Mouse (Mus musculus) ovary, adult 18-20 months (tissue): ENCODE measurements around the gene Ralb.

Experiments
- DNase-seq: peaks from one replicate; pipeline ENCODE4 v3.0.0; 2022; ENCODE audit warnings: low spot score, mixed read lengths

Ralb gene

GRCm38 (mm10) chr1:119492505-119492904 lies 12.1 kb downstream of the Ralb start:
- no peak for DNase-seq

- peak; percentile 65 for DNase-seq
Observed at GRCm38 (mm10) chr1:119492097-119492496, 12.5 kb downstream of the Ralb start.

GRCm38 (mm10) chr1:119490765-119491164 lies 13.8 kb downstream of the Ralb start:
- DNase-seq, result no peak

- no peak for DNase-seq
Observed at GRCm38 (mm10) chr1:119487917-119488590, 16.5 kb downstream of the Ralb start.

GRCm38 (mm10) chr1:119485825-119486224 lies 18.8 kb downstream of the Ralb start:
- DNase-seq, result no peak

GRCm38 (mm10) chr1:119484457-119484856 lies 20.1 kb downstream of the Ralb start:
- DNase-seq, result no peak

- no peak for DNase-seq
Observed at GRCm38 (mm10) chr1:119482891-119483290, 21.7 kb downstream of the Ralb start.

GRCm38 (mm10) chr1:119481205-119481932 lies 23.2 kb downstream of the Ralb start:
- no peak for DNase-seq

- no peak for DNase-seq
Observed at GRCm38 (mm10) chr1:119480678-119481077, 23.9 kb downstream of the Ralb start.

GRCm38 (mm10) chr1:119479641-119480040 lies 25.0 kb downstream of the Ralb start:
- no peak for DNase-seq

GRCm38 (mm10) chr1:119476905-119477353 lies 27.7 kb downstream of the Ralb start:
- DNase-seq, result no peak

GRCm38 (mm10) chr1:119474671-119475070 lies 29.9 kb downstream of the Ralb start:
- DNase-seq, result no peak

- peak; percentile 59 for DNase-seq
Observed at GRCm38 (mm10) chr1:119472648-119473047, 31.9 kb downstream of the Ralb start.

GRCm38 (mm10) chr1:119471793-119472396 lies 32.7 kb downstream of the Ralb start:
- no peak for DNase-seq

- DNase-seq, result no peak
Observed at GRCm38 (mm10) chr1:119463386-119463785, 41.2 kb downstream of the Ralb start.

GRCm38 (mm10) chr1:119460062-119460461 lies 44.5 kb downstream of the Ralb start:
- DNase-seq, result no peak

- peak; percentile 39 for DNase-seq
Observed at GRCm38 (mm10) chr1:119457993-119458605, 46.5 kb downstream of the Ralb start.

- DNase-seq, result peak; percentile 67
Observed at GRCm38 (mm10) chr1:119457528-119457855, 47.1 kb downstream of the Ralb start.

- DNase-seq, result no peak
Observed at GRCm38 (mm10) chr1:119456671-119457527, 47.7 kb downstream of the Ralb start.

GRCm38 (mm10) chr1:119453731-119454130 lies 50.9 kb downstream of the Ralb start:
- DNase-seq, result peak; percentile 29

GRCm38 (mm10) chr1:119451417-119451816 lies 53.2 kb downstream of the Ralb start:
- no peak for DNase-seq
